Mouse (Mus musculus): ENCODE results near the gene Add3.

The Add3 gene

GRCm38 (mm10) chr19:53130399-53131175 is 9.7 kb upstream of the Add3 start:
- DNase-seq (ENCODE audit: low spot score in 2 of 2) = no peak

- no peak for DNase-seq (ENCODE audit: low spot score in 2 of 2)
Observed at GRCm38 (mm10) chr19:53132471-53132870, 7.8 kb upstream of the Add3 start.

- no peak for DNase-seq (ENCODE audit: low spot score in 2 of 2)
Observed at GRCm38 (mm10) chr19:53136336-53137090, 3.7 kb upstream of the Add3 start.

- no peak for DNase-seq (ENCODE audit: low spot score in 2 of 2)
Observed at GRCm38 (mm10) chr19:53137116-53137670, 3.0 kb upstream of the Add3 start.

GRCm38 (mm10) chr19:53140804-53141250 is 584 bp downstream of the Add3 start:
- no peak for DNase-seq (ENCODE audit: low spot score in 2 of 2)

GRCm38 (mm10) chr19:53141251-53142072 is 1.2 kb downstream of the Add3 start:
- peak; percentile 54 to 57 for DNase-seq (ENCODE audit: low spot score in 2 of 2)

- peak; percentile 99 for DNase-seq (ENCODE audit: low spot score in 2 of 2)
Observed at GRCm38 (mm10) chr19:53142190-53143107, 2.2 kb downstream of the Add3 start.

- no peak for DNase-seq (ENCODE audit: low spot score in 2 of 2)
Observed at GRCm38 (mm10) chr19:53143108-53143971, 3.1 kb downstream of the Add3 start.

- no peak for DNase-seq (ENCODE audit: low spot score in 2 of 2)
Observed at GRCm38 (mm10) chr19:53145075-53145474, 4.8 kb downstream of the Add3 start.

GRCm38 (mm10) chr19:53149381-53149780 is 9.1 kb downstream of the Add3 start:
- DNase-seq (ENCODE audit: low spot score in 2 of 2) = no peak

- DNase-seq (ENCODE audit: low spot score in 2 of 2) = no peak
Observed at GRCm38 (mm10) chr19:53152451-53152850, 12.2 kb downstream of the Add3 start.

GRCm38 (mm10) chr19:53153096-53153495 is 12.9 kb downstream of the Add3 start:
- no peak for DNase-seq (ENCODE audit: low spot score in 2 of 2)

GRCm38 (mm10) chr19:53154156-53154555 is 13.9 kb downstream of the Add3 start:
- DNase-seq (ENCODE audit: low spot score in 2 of 2) = no peak

GRCm38 (mm10) chr19:53156361-53156760 is 16.1 kb downstream of the Add3 start:
- DNase-seq (ENCODE audit: low spot score in 2 of 2) = no peak

- no peak for DNase-seq (ENCODE audit: low spot score in 2 of 2)
Observed at GRCm38 (mm10) chr19:53157176-53157575, 16.9 kb downstream of the Add3 start.

- no peak for DNase-seq (ENCODE audit: low spot score in 2 of 2)
Observed at GRCm38 (mm10) chr19:53159351-53159750, 19.1 kb downstream of the Add3 start.

- no peak for DNase-seq (ENCODE audit: low spot score in 2 of 2)
Observed at GRCm38 (mm10) chr19:53162927-53163326, 22.7 kb downstream of the Add3 start.

GRCm38 (mm10) chr19:53164645-53165044 is 24.4 kb downstream of the Add3 start:
- no peak for DNase-seq (ENCODE audit: low spot score in 2 of 2)

Data from right cerebral cortex, postnatal 36 days (tissue).